Mouse (Mus musculus) C2C12 (cell line): Measurements from ENCODE around the gene Primpol. TPM values are rescaled to one million over a fixed set of nuclear protein-coding genes. Genes with fewer than 3 reads are reported as not detected.

ENCODE experiments used
- H3K27me3 ChIP-seq: one replicate; pipeline ENCODE4 v1.6.1; 2011; ENCODE audit not compliant: control insufficient read depth, insufficient read depth, insufficient read length
- H3K36me3 ChIP-seq: one replicate; pipeline ENCODE4 v1.6.1; 2011; ENCODE audit not compliant: control insufficient read depth, insufficient read depth
- H3K4me3 ChIP-seq: one replicate; pipeline ENCODE4 v1.5.1; 2011; ENCODE audit warnings: mild to moderate bottlenecking, control low read depth; ENCODE audit not compliant: poor library complexity, insufficient read depth, severe bottlenecking
- H3K79me2 ChIP-seq: one replicate; pipeline ENCODE4 v1.6.1; 2011; ENCODE audit not compliant: control insufficient read depth, insufficient read depth
- H3K79me3 ChIP-seq: one replicate; pipeline ENCODE4 v1.6.1; 2011; ENCODE audit warnings: low read depth, control low read depth
- H3ac ChIP-seq: one replicate; pipeline ENCODE3; 2011; ENCODE audit warnings: low read depth; ENCODE audit not compliant: control insufficient read depth, insufficient read length
- CEBPB ChIP-seq: IDR thresholded peaks from one replicate; pipeline ENCODE4 v1.6.1; 2011; ENCODE audit warnings: low read depth, mild to moderate bottlenecking, control low read depth, moderate library complexity
- CTCF ChIP-seq: IDR thresholded peaks from one replicate; pipeline ENCODE4 v1.5.1; 2011; ENCODE audit not compliant: control insufficient read depth, insufficient read depth, insufficient read length
- FOSL1 ChIP-seq: IDR thresholded peaks from one replicate; pipeline ENCODE4 v1.8.0; 2011; ENCODE audit warnings: mild to moderate bottlenecking, low read length; ENCODE audit not compliant: poor library complexity, insufficient read depth, severe bottlenecking
- MAX ChIP-seq: IDR thresholded peaks from one replicate; pipeline ENCODE4 v1.6.1; 2011; ENCODE audit warnings: mild to moderate bottlenecking, control low read depth
- MYOD1 ChIP-seq: IDR thresholded peaks from one replicate; pipeline ENCODE4 v1.6.1; 2011; ENCODE audit warnings: low read depth; ENCODE audit not compliant: control insufficient read depth, insufficient read length
- MYOG ChIP-seq: IDR thresholded peaks from one replicate; pipeline ENCODE4 v1.6.1; 2011; ENCODE audit not compliant: control insufficient read depth, insufficient read length; ENCODE audit errors: extremely low read depth
- USF1 ChIP-seq: IDR thresholded peaks from one replicate; pipeline ENCODE4 v1.6.1; 2011; ENCODE audit warnings: low read depth, mild to moderate bottlenecking, control low read depth, moderate library complexity
- polyA plus RNA-seq: library from polyadenylated mRNA; unstranded; fragments of >200 nt; fragmentation: generic; extraction: Trizol; gene quantifications from one replicate; pipeline ENCODE4 v1.2.1, GENCODE M21; 2012; ENCODE audit warnings: missing spikeins

The Primpol gene
- polyA plus RNA-seq, 1 experiment = 0.90 TPM

- no peak overlapping the region for H3ac ChIP-seq
- H3K36me3 ChIP-seq = peaks cover 53% of the 10 kb centered on the region
- no peak overlapping the region for H3K4me3 ChIP-seq
- no peak for TF ChIP-seq MYOG
- TF ChIP-seq CEBPB = no peak
- no peak for TF ChIP-seq USF1
- no peak for TF ChIP-seq MYOD1
- no peak for TF ChIP-seq FOSL1
- TF ChIP-seq CTCF = no peak
- no peak for TF ChIP-seq MAX
- H3K27me3 ChIP-seq = no peaks in the 10 kb centered on the region
- no peaks in the 10 kb centered on the region for H3K79me2 ChIP-seq
- no peaks in the 10 kb centered on the region for H3K79me3 ChIP-seq
Measured at GRCm38 (mm10) chr8:46578794-46579193, 38.2 kb downstream of the Primpol start.

GRCm38 (mm10) chr8:46573964-46574363, 43.0 kb downstream of the Primpol start:
- Histone ChIP-seq H3K79me3 (no peaks in the 10 kb centered on the region), H3K79me2 (no peaks in the 10 kb centered on the region), H3K36me3 (peaks cover 48% of the 10 kb centered on the region), H3ac (no peak overlapping the region), H3K27me3 (no peaks in the 10 kb centered on the region), H3K4me3 (no peak overlapping the region)
- TF ChIP-seq MYOG (no peak), CTCF (no peak)

- no peaks in the 10 kb centered on the region for H3K79me3 ChIP-seq
- no peak overlapping the region for H3ac ChIP-seq
- H3K27me3 ChIP-seq = no peaks in the 10 kb centered on the region
- no peaks in the 10 kb centered on the region for H3K79me2 ChIP-seq
- TF ChIP-seq USF1 = no peak
- TF ChIP-seq CTCF = no peak
- H3K36me3 ChIP-seq = peaks cover 44% of the 10 kb centered on the region
- H3K4me3 ChIP-seq = no peak overlapping the region
Measured at GRCm38 (mm10) chr8:46573446-46573845, 43.6 kb downstream of the Primpol start.

GRCm38 (mm10) chr8:46570673-46571072, 46.3 kb downstream of the Primpol start:
- Histone ChIP-seq H3ac (no peak overlapping the region), H3K36me3 (peaks cover 25% of the 10 kb centered on the region), H3K79me3 (no peaks in the 10 kb centered on the region), H3K27me3 (no peaks in the 10 kb centered on the region), H3K79me2 (no peaks in the 10 kb centered on the region), H3K4me3 (no peak overlapping the region)
- no peak for TF ChIP-seq FOSL1
- no peak for TF ChIP-seq MYOD1
- TF ChIP-seq USF1 = no peak
- no peak for TF ChIP-seq CTCF
- no peak for TF ChIP-seq CEBPB
- no peak for TF ChIP-seq MAX
- TF ChIP-seq MYOG = no peak

- no peak overlapping the region for H3ac ChIP-seq
- no peaks in the 10 kb centered on the region for H3K27me3 ChIP-seq
- TF ChIP-seq MYOD1 (no peak), MYOG (no peak), MAX (no peak), CTCF (no peak)
- H3K79me2 ChIP-seq = no peaks in the 10 kb centered on the region
- H3K79me3 ChIP-seq = no peaks in the 10 kb centered on the region
- peaks cover 26% of the 10 kb centered on the region for H3K36me3 ChIP-seq
- no peak overlapping the region for H3K4me3 ChIP-seq
Measured at GRCm38 (mm10) chr8:46569659-46570441, 47.2 kb downstream of the Primpol start.

GRCm38 (mm10) chr8:46568942-46569341, 48.1 kb downstream of the Primpol start:
- TF ChIP-seq MYOD1 (no peak), CTCF (no peak), FOSL1 (no peak)
- Histone ChIP-seq H3K27me3 (no peaks in the 10 kb centered on the region), H3K4me3 (no peak overlapping the region), H3K36me3 (peaks cover 31% of the 10 kb centered on the region), H3K79me2 (no peaks in the 10 kb centered on the region), H3ac (no peak overlapping the region), H3K79me3 (no peaks in the 10 kb centered on the region)
